ENCODE assay signal across 18 mouse cellular contexts in genomic region chr9:86949885-86950284, GRCm38 (mm10).
A peak's percentile ranks its signal among the peaks of the same experiment; 100 is the strongest.
DNase-seq lines count a peak whose midpoint lies in the region; ATAC-seq and TF ChIP-seq lines count a peak whose summit lies in the region.
"Had no signal": no experiment of that assay in that cellular context is flagged by ENCODE, and none has a peak within 500 bp of the region (broad histone marks: within the 10 kb centered on the region; RNA-seq: fewer than 3 reads in every experiment).

No protein-coding gene starts in this region.

- H3K9ac ChIP-seq in heart, postnatal 0 days (replicated peaks; ENCODE audit: low read depth, low read length), result no peak overlapping the region
- no peak overlapping the region for H3K9ac ChIP-seq in lung, embryonic 14.5 days
- no peak overlapping the region for H3K9ac ChIP-seq in neural tube, embryonic 15.5 days (replicated peaks)
- H3K9ac ChIP-seq: embryonic facial prominence, embryonic 15.5 days; forebrain, embryonic 13.5 days; liver, embryonic 13.5 days had no signal

- TF ChIP-seq EP300 in heart, postnatal 0 days (IDR thresholded peaks at IDR 0.05; ENCODE audit: low read depth), result no peak

- peaks cover 26% of the 10 kb centered on the region for H3K4me1 ChIP-seq in heart, postnatal 0 days (ENCODE audit: control insufficient read depth, insufficient read depth)
- H3K4me1 ChIP-seq in lung, embryonic 14.5 days (ENCODE audit: insufficient read depth), result no peaks in the 10 kb centered on the region
- 0 out of 2 replicates have a peak, but pooled peaks cover 5% of the 10 kb centered on the region for H3K4me1 ChIP-seq in neural tube, embryonic 15.5 days
- H3K4me1 ChIP-seq: forebrain, embryonic 13.5 days; liver, embryonic 13.5 days had no signal

- H3K4me2 ChIP-seq in heart, postnatal 0 days (ENCODE audit: low read depth, low read length), result no peak overlapping the region
- no peak overlapping the region for H3K4me2 ChIP-seq in lung, embryonic 14.5 days
- H3K4me2 ChIP-seq in neural tube, embryonic 15.5 days, result no peak overlapping the region
- H3K4me2 ChIP-seq: embryonic facial prominence, embryonic 15.5 days; forebrain, embryonic 13.5 days; liver, embryonic 13.5 days had no signal

- peak; percentile 25 for DNase-seq in embryo, embryonic 10 days (ENCODE audit: low spot score)
- no peak for DNase-seq in embryo, embryonic 9.5 days (ENCODE audit: extremely low spot score)
- DNase-seq in heart, postnatal 0 days (ENCODE audit: low spot score), result peak; percentile 71
- DNase-seq in heart, postnatal 4 days, result no peak
- peak; percentile 38 for DNase-seq in lung, embryonic 14.5 days
- DNase-seq in lung, postnatal 4 days, result no peak
- no peak for DNase-seq in adrenal gland, adult 18-20 months (ENCODE audit: low spot score in 2 of 2)
- DNase-seq: adrenal gland, adult 8-10 months; cerebellum, adult 9-10 months; liver, embryonic 13.5 days; lung, postnatal 14 days; right cerebral cortex, adult 18-20 months; thymus, postnatal 36 days had no signal

- H3K9me3 ChIP-seq in heart, postnatal 0 days (replicated peaks; ENCODE audit: control insufficient read depth, low read length), result peaks cover 6% of the 10 kb centered on the region; the same call in 1 of the 2 replicates
- no peaks in the 10 kb centered on the region for H3K9me3 ChIP-seq in lung, embryonic 14.5 days (ENCODE audit: low read depth, low read length)
- H3K9me3 ChIP-seq in neural tube, embryonic 15.5 days (replicated peaks), result no peaks in the 10 kb centered on the region
- H3K9me3 ChIP-seq: embryonic facial prominence, embryonic 15.5 days; forebrain, embryonic 13.5 days; limb, embryonic 10.5 days; liver, embryonic 13.5 days had no signal

- no peak overlapping the region for H3K4me3 ChIP-seq in heart, postnatal 0 days (ENCODE audit: low read depth, low read length)
- H3K4me3 ChIP-seq in lung, embryonic 14.5 days (ENCODE audit: low read depth, low read length), result no peak overlapping the region
- no peak overlapping the region for H3K4me3 ChIP-seq in neural tube, embryonic 15.5 days (replicated peaks)
- H3K4me3 ChIP-seq: embryonic facial prominence, embryonic 15.5 days; forebrain, embryonic 13.5 days; limb, embryonic 10.5 days; liver, embryonic 13.5 days had no signal

- no peaks in the 10 kb centered on the region for H3K27me3 ChIP-seq in heart, postnatal 0 days (ENCODE audit: control insufficient read depth, insufficient read depth, low read length)
- no peaks in the 10 kb centered on the region for H3K27me3 ChIP-seq in lung, embryonic 14.5 days (ENCODE audit: insufficient read depth, low read length)
- H3K27me3 ChIP-seq in neural tube, embryonic 15.5 days (replicated peaks), result no peaks in the 10 kb centered on the region
- H3K27me3 ChIP-seq: embryonic facial prominence, embryonic 15.5 days; forebrain, embryonic 13.5 days; liver, embryonic 13.5 days had no signal

- WGBS in heart, postnatal 0 days, result 0% methylated on average over 1 of the region's 1 CpGs
- 20% methylated on average over 1 of the region's 1 CpGs for WGBS in lung, embryonic 14.5 days
- 6% methylated on average over 1 of the region's 1 CpGs for WGBS in neural tube, embryonic 15.5 days

- peak overlapping the region; percentile 66 for H3K27ac ChIP-seq in heart, postnatal 0 days (ENCODE audit: low read depth)
- no peak overlapping the region for H3K27ac ChIP-seq in lung, embryonic 14.5 days (ENCODE audit: low read depth)
- H3K27ac ChIP-seq in neural tube, embryonic 15.5 days (replicated peaks), result no peak overlapping the region
- H3K27ac ChIP-seq: embryonic facial prominence, embryonic 15.5 days; forebrain, embryonic 13.5 days; limb, embryonic 10.5 days; liver, embryonic 13.5 days had no signal

- H3K36me3 ChIP-seq in heart, postnatal 0 days (replicated peaks; ENCODE audit: control insufficient read depth, insufficient read depth, low read length), result no peaks in the 10 kb centered on the region
- no peaks in the 10 kb centered on the region for H3K36me3 ChIP-seq in lung, embryonic 14.5 days (ENCODE audit: insufficient read depth)
- no peaks in the 10 kb centered on the region for H3K36me3 ChIP-seq in neural tube, embryonic 15.5 days
- H3K36me3 ChIP-seq: embryonic facial prominence, embryonic 15.5 days; limb, embryonic 10.5 days; liver, embryonic 13.5 days had no signal

- peak; percentile 68; the same call in 1 of the 2 replicates for ATAC-seq in heart, postnatal 0 days (ENCODE audit: insufficient read depth, low read depth)
- no peak for ATAC-seq in lung, embryonic 14.5 days (ENCODE audit: insufficient read depth)
- peak; percentile 31; the same call in 1 of the 2 replicates for ATAC-seq in neural tube, embryonic 15.5 days (ENCODE audit: low FRiP score)
- ATAC-seq: forebrain, embryonic 13.5 days; midbrain, embryonic 16.5 days had no signal

- no peak for TF ChIP-seq CTCF in heart, postnatal 0 days (IDR thresholded peaks at IDR 0.05; ENCODE audit: low read depth)
- no peak for TF ChIP-seq CTCF in lung, embryonic 14.5 days (IDR thresholded peaks at IDR 0.05; ENCODE audit: low read depth)

Comparison
In these comparisons a context has a peak if more than half of its experiments do, and no peak if none do; other contexts are left out.
1. DNase-seq: peak in embryo, embryonic 10 days (single experiment), heart, postnatal 0 days (single experiment) and lung, embryonic 14.5 days (single experiment); none in embryo, embryonic 9.5 days (single experiment), heart, postnatal 4 days (single experiment), lung, postnatal 4 days (0 of 2) and adrenal gland, adult 18-20 months (0 of 2).